Mouse (Mus musculus): ENCODE results near the gene Itgb1bp1. TPM values are rescaled to one million over a fixed set of nuclear protein-coding genes. Genes with fewer than 3 reads are reported as not detected.

Itgb1bp1 gene
- total and polyA plus RNA-seq, 3 experiments = 15.4 to 42.8 (median 19.8) TPM

DNA sequence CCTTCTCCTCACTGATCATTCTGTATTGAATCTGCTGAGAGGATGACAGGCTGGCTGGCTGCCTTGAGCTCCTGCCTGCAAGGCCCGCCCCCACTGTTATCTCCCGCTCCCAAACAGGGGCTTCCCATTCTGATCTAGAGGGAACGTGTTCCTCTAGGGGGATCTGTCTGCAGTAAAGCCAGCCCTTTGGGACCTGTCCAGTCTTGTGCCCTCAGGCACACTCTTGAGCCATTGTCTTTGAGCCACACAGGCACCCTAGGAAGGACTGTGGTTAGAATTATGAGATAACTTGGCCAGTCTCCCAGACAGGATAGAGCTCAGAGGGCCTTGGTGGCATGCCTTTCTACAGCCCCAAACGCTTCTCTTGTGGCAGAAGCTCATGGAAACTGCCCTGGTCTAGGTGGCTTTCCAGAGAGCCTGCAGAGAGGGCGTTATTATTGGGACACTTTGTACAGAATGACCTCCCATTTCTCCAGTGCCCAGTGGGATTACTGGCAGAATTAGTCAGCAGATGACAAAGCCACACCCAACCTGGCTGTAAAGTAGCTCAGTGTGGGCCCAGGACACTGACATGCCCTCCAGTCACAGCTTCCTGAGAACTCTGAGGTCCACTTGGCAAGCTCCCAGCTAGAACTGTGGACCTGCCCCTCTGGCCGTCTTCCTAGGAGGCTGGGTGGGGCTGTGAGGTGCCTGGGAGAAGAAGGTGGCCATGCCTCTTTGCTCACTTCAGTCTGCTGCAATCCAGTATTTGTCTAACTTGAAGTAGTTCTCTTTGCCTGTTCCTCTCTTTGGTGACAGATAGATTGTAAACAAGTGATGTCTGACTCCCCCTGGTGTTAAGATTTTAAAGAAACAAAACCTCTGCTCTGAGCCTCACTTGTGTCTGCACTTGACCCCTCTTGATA lies 58.8 kb downstream of the Itgb1bp1 start:
- Histone ChIP-seq H3K4me3 (ENCODE audit: low read depth, low read length) (no peak overlapping the region), H3K4me1 (ENCODE audit: insufficient read depth, low read depth, low read length) (no peaks in the 10 kb centered on the region), H3K9me3 (replicated peaks) (peaks cover 4% of the 10 kb centered on the region; the same call in 1 of the 2 replicates), H3K36me3 (replicated peaks) (no peaks in the 10 kb centered on the region), H3K27me3 (ENCODE audit: insufficient read depth, low read length) (no peaks in the 10 kb centered on the region; the same call in 1 of the 2 replicates)
- ATAC-seq (ENCODE audit: extremely low read depth, insufficient number of reproducible peaks, low FRiP score, poor library complexity, severe bottlenecking) = no peak
- no peak for TF ChIP-seq GATA1 (IDR thresholded peaks at IDR 0.05; ENCODE audit: borderline replicate concordance, low read length)
- no peak for TF ChIP-seq CTCF (IDR thresholded peaks at IDR 0.05; ENCODE audit: low read depth, low read length)
- no peak for TF ChIP-seq TAL1 (conservative IDR thresholded peaks at IDR 0.05; ENCODE audit: low read depth, low read length)
- no peak for TF ChIP-seq POLR2AphosphoS5 (IDR thresholded peaks at IDR 0.05; ENCODE audit: insufficient replicate concordance, low read depth, low read length)
- TF ChIP-seq GATA2 (IDR thresholded peaks at IDR 0.05; ENCODE audit: borderline replicate concordance, low read depth, low read length) = no peak
- DNase-seq (ENCODE audit: low spot score) = no peak

GRCm38 (mm10) chr12:21226316-21226715 lies 59.8 kb downstream of the Itgb1bp1 start:
- H3K4me1 ChIP-seq (ENCODE audit: insufficient read depth, low read depth, low read length) = no peaks in the 10 kb centered on the region
- no peak for ATAC-seq (ENCODE audit: extremely low read depth, insufficient number of reproducible peaks, low FRiP score, poor library complexity, severe bottlenecking)
- H3K36me3 ChIP-seq (replicated peaks) = no peaks in the 10 kb centered on the region

DNA sequence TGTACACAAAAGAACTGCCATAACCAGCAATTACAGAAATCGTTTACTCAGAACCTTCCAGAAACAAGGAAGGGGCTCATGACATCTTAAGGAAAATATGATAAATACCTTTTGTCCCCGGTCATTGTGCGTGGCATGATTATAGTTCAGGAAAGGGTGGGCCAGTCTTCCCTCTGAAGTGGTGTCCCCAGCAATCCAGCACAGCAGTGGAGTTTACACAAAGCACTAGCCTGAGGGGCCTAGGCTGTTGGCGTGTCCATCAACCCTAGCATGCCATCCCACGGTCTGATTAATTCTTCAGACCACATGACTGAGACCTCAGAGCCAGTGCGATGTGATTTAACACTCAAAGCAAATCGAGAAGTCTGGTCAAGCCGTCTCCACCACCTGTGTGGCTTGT lies 60.7 kb downstream of the Itgb1bp1 start:
- H3K27me3 ChIP-seq (ENCODE audit: insufficient read depth, low read length) = no peaks in the 10 kb centered on the region; the same call in 1 of the 2 replicates
- no peaks in the 10 kb centered on the region for H3K4me1 ChIP-seq (ENCODE audit: insufficient read depth, low read depth, low read length)
- no peaks in the 10 kb centered on the region for H3K36me3 ChIP-seq (replicated peaks)
- no peak for DNase-seq (ENCODE audit: low spot score)
- peaks cover 4% of the 10 kb centered on the region for H3K9me3 ChIP-seq (replicated peaks)
- H3K4me3 ChIP-seq (ENCODE audit: low read depth, low read length) = no peak overlapping the region
- ATAC-seq (ENCODE audit: extremely low read depth, insufficient number of reproducible peaks, low FRiP score, poor library complexity, severe bottlenecking) = no peak
- TF ChIP-seq CTCF (IDR thresholded peaks at IDR 0.05; ENCODE audit: low read depth, low read length) (no peak), GATA2 (IDR thresholded peaks at IDR 0.05; ENCODE audit: borderline replicate concordance, low read depth, low read length) (no peak), POLR2AphosphoS5 (IDR thresholded peaks at IDR 0.05; ENCODE audit: insufficient replicate concordance, low read depth, low read length) (no peak), GATA1 (IDR thresholded peaks at IDR 0.05; ENCODE audit: borderline replicate concordance, low read length) (no peak), TAL1 (conservative IDR thresholded peaks at IDR 0.05; ENCODE audit: low read depth, low read length) (no peak)

More at GRCm38 (mm10) chr12:21226316-21226715, 59.8 kb downstream of the Itgb1bp1 start:
- H3K9me3 ChIP-seq (replicated peaks) = peaks cover 4% of the 10 kb centered on the region; the same call in 1 of the 2 replicates
- TF ChIP-seq POLR2AphosphoS5 (IDR thresholded peaks at IDR 0.05; ENCODE audit: insufficient replicate concordance, low read depth, low read length) (no peak), TAL1 (conservative IDR thresholded peaks at IDR 0.05; ENCODE audit: low read depth, low read length) (no peak), CTCF (IDR thresholded peaks at IDR 0.05; ENCODE audit: low read depth, low read length) (no peak), GATA2 (IDR thresholded peaks at IDR 0.05; ENCODE audit: borderline replicate concordance, low read depth, low read length) (no peak), GATA1 (IDR thresholded peaks at IDR 0.05; ENCODE audit: borderline replicate concordance, low read length) (no peak)
- DNase-seq (ENCODE audit: low spot score) = no peak
- H3K27me3 ChIP-seq (ENCODE audit: insufficient read depth, low read length) = no peaks in the 10 kb centered on the region; the same call in 1 of the 2 replicates
- no peak overlapping the region for H3K4me3 ChIP-seq (ENCODE audit: low read depth, low read length)

GRCm38 (mm10) chr12:21223923-21224322 lies 62.2 kb downstream of the Itgb1bp1 start:
- H3K4me1 ChIP-seq (ENCODE audit: insufficient read depth, low read depth, low read length) = no peaks in the 10 kb centered on the region

GRCm38 (mm10) chr12:21220596-21220995 lies 65.5 kb downstream of the Itgb1bp1 start:
- no peak for ATAC-seq (ENCODE audit: extremely low read depth, insufficient number of reproducible peaks, low FRiP score, poor library complexity, severe bottlenecking)
- H3K4me1 ChIP-seq (ENCODE audit: insufficient read depth, low read depth, low read length) = no peaks in the 10 kb centered on the region
- no peak for TF ChIP-seq GATA2 (IDR thresholded peaks at IDR 0.05; ENCODE audit: borderline replicate concordance, low read depth, low read length)
- no peak for TF ChIP-seq GATA1 (IDR thresholded peaks at IDR 0.05; ENCODE audit: borderline replicate concordance, low read length)
- TF ChIP-seq TAL1 (conservative IDR thresholded peaks at IDR 0.05; ENCODE audit: low read depth, low read length) = no peak
- peaks cover 3% of the 10 kb centered on the region for H3K9me3 ChIP-seq (replicated peaks)
- H3K27me3 ChIP-seq (ENCODE audit: insufficient read depth, low read length) = no peaks in the 10 kb centered on the region
- no peak overlapping the region for H3K4me3 ChIP-seq (ENCODE audit: low read depth, low read length)
- H3K36me3 ChIP-seq (replicated peaks) = no peaks in the 10 kb centered on the region
- no peak for DNase-seq (ENCODE audit: low spot score)

More at GRCm38 (mm10) chr12:21223923-21224322, 62.2 kb downstream of the Itgb1bp1 start:
- no peak overlapping the region for H3K4me3 ChIP-seq (ENCODE audit: low read depth, low read length)
- ATAC-seq (ENCODE audit: extremely low read depth, insufficient number of reproducible peaks, low FRiP score, poor library complexity, severe bottlenecking) (no peak), DNase-seq (ENCODE audit: low spot score) (no peak)
- H3K36me3 ChIP-seq (replicated peaks) = no peaks in the 10 kb centered on the region
- no peaks in the 10 kb centered on the region for H3K27me3 ChIP-seq (ENCODE audit: insufficient read depth, low read length)
- peaks cover 5% of the 10 kb centered on the region for H3K9me3 ChIP-seq (replicated peaks)
- TF ChIP-seq GATA2 (IDR thresholded peaks at IDR 0.05; ENCODE audit: borderline replicate concordance, low read depth, low read length) = no peak
- no peak for TF ChIP-seq TAL1 (conservative IDR thresholded peaks at IDR 0.05; ENCODE audit: low read depth, low read length)
- no peak for TF ChIP-seq POLR2AphosphoS5 (IDR thresholded peaks at IDR 0.05; ENCODE audit: insufficient replicate concordance, low read depth, low read length)
- no peak for TF ChIP-seq GATA1 (IDR thresholded peaks at IDR 0.05; ENCODE audit: borderline replicate concordance, low read length)
- TF ChIP-seq CTCF (IDR thresholded peaks at IDR 0.05; ENCODE audit: low read depth, low read length) = no peak

- DNase-seq (ENCODE audit: low spot score) (no peak), ATAC-seq (ENCODE audit: extremely low read depth, insufficient number of reproducible peaks, low FRiP score, poor library complexity, severe bottlenecking) (no peak)
- Histone ChIP-seq H3K27me3 (ENCODE audit: insufficient read depth, low read length) (no peaks in the 10 kb centered on the region), H3K4me1 (ENCODE audit: insufficient read depth, low read depth, low read length) (no peaks in the 10 kb centered on the region), H3K9me3 (replicated peaks) (peaks cover 3% of the 10 kb centered on the region), H3K36me3 (replicated peaks) (no peaks in the 10 kb centered on the region), H3K4me3 (ENCODE audit: low read depth, low read length) (no peak overlapping the region)
- TF ChIP-seq GATA2 (IDR thresholded peaks at IDR 0.05; ENCODE audit: borderline replicate concordance, low read depth, low read length) = no peak
- no peak for TF ChIP-seq TAL1 (conservative IDR thresholded peaks at IDR 0.05; ENCODE audit: low read depth, low read length)
- TF ChIP-seq POLR2AphosphoS5 (IDR thresholded peaks at IDR 0.05; ENCODE audit: insufficient replicate concordance, low read depth, low read length) = no peak
- TF ChIP-seq GATA1 (IDR thresholded peaks at IDR 0.05; ENCODE audit: borderline replicate concordance, low read length) = no peak
- no peak for TF ChIP-seq CTCF (IDR thresholded peaks at IDR 0.05; ENCODE audit: low read depth, low read length)
Measured at GRCm38 (mm10) chr12:21217776-21218444, 68.2 kb downstream of the Itgb1bp1 start.
